Mouse (Mus musculus): ENCODE results near the gene Pttg1ip. TPM values are rescaled to one million over a fixed set of nuclear protein-coding genes. Genes with fewer than 3 reads are reported as not detected.

Pttg1ip gene
- polyA plus RNA-seq (2015; fragmentation: Nextera tagmentation; extraction: Ambion mirVana), result 68.6 and 72.0 TPM in 2 replicates

DNA sequence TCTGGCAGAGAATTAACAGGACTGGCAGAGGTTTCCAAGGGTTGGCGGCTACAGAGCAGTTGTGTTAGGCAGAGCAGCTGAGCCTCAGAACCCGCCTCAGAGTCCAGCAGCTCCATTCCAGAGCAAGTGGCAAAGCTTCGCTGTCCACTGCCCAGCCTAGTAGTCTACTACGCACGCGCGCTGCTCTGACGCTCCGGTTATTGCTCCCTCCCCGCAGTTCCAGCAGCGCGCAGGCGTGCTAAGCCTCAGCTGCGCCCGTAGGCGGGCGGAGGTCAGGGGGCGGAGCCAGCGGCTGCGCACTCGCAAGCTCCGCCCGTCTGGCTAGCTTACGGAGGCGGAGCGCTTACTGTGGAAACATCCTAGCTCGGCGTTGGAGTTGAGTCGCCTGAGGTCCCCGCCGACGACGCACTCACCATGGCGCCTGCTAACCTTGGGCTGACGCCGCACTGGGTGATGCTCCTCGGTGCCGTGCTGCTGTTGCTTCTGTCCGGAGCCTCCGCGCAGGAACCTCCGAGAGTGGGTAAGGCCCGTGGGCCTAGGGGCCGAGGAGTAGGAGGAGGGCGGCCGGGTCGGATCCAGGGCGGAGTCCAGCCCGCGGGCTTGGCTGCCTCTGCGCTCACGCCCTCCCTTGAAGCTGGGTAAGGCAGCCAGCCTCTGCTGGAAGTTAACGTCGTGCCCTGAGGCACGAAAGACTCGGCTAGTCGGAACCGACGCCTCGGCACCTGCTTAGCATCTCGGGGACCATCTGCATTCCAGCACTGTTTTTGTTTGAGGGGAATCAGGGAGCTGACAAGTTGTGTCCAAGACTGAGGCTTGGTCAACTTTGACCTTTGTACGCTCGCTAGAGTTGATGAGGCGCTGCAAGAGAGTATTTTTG, at the start of gene Pttg1ip:
Gene Pttg1ip (plus strand): TSS at position 313 of the 877 bp plus-strand sequence.
- Histone ChIP-seq H3K27ac (peak within 1 kb of the TSS; percentile 89), H3K4me3 (peak within 1 kb of the TSS; percentile 64), H3K36me3 (replicated peaks) (no peaks in the 10 kb centered on the region), H3K27me3 (replicated peaks) (no peaks in the 10 kb centered on the region), H3K4me2 (peak within 1 kb of the TSS; percentile 87), H3K9me3 (no peaks in the 10 kb centered on the region), H3K9ac (peak within 1 kb of the TSS; percentile 80), H3K4me1 (peaks cover 32% of the 10 kb centered on the region)
- peak; percentile 98 for ATAC-seq (replicated peaks)
- under 1% methylated on average over 63 of the region's 64 CpGs for WGBS

DNA sequence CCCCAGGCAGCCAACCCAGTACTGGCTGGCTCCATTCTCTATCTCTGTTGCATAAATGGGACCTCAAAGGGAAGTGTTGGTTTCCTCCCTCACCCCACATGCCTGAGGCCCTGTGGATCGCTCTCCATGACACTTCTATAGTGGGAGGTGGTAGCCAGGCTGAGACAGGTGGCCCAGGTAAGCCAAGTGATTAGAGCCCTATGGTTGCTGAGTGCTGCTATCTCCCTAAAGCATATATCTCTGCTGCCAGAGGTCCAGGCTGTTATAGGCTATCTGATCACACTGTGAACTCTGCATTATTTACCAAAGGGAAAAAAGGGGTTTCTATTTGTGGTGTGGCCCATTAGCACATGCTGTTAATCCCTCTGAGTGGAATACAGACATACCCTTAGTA, 49.5 kb upstream of the Pttg1ip start:
- no peak for ATAC-seq (replicated peaks)
- Histone ChIP-seq H3K4me3 (no peak overlapping the region), H3K4me1 (no peaks in the 10 kb centered on the region), H3K9ac (no peak overlapping the region), H3K4me2 (no peak overlapping the region), H3K27ac (no peak overlapping the region), H3K9me3 (no peaks in the 10 kb centered on the region), H3K27me3 (replicated peaks) (no peaks in the 10 kb centered on the region), H3K36me3 (replicated peaks) (no peaks in the 10 kb centered on the region)
- WGBS, result 81% methylated on average over 1 of the region's 1 CpGs

DNA sequence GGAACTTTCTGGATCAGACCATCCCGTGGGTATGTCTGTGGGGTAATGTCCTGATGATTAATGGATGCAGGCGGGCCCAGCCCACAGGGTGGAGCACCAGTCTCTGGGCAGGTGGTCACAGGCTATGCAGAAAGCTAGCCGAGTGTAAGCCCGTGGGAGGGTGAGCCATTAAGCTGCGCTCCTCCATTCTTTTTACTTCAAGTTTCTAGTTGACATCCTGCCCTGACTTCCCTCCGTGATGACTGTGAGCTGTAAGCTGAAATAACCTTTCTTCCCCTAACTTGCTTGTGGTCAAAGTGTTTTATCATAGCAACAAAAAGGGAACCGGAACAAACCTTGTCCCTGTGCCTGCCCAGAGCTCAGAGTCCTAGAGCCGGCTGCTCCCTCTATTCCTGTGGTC, 44.8 kb upstream of the Pttg1ip start:
- Histone ChIP-seq H3K27ac (no peak overlapping the region), H3K36me3 (replicated peaks) (no peaks in the 10 kb centered on the region), H3K4me1 (no peaks in the 10 kb centered on the region), H3K9ac (no peak overlapping the region), H3K4me2 (no peak overlapping the region), H3K27me3 (replicated peaks) (no peaks in the 10 kb centered on the region), H3K4me3 (no peak overlapping the region), H3K9me3 (no peaks in the 10 kb centered on the region)
- WGBS, result 84% methylated on average over 8 of the region's 8 CpGs
- no peak for ATAC-seq (replicated peaks)

DNA sequence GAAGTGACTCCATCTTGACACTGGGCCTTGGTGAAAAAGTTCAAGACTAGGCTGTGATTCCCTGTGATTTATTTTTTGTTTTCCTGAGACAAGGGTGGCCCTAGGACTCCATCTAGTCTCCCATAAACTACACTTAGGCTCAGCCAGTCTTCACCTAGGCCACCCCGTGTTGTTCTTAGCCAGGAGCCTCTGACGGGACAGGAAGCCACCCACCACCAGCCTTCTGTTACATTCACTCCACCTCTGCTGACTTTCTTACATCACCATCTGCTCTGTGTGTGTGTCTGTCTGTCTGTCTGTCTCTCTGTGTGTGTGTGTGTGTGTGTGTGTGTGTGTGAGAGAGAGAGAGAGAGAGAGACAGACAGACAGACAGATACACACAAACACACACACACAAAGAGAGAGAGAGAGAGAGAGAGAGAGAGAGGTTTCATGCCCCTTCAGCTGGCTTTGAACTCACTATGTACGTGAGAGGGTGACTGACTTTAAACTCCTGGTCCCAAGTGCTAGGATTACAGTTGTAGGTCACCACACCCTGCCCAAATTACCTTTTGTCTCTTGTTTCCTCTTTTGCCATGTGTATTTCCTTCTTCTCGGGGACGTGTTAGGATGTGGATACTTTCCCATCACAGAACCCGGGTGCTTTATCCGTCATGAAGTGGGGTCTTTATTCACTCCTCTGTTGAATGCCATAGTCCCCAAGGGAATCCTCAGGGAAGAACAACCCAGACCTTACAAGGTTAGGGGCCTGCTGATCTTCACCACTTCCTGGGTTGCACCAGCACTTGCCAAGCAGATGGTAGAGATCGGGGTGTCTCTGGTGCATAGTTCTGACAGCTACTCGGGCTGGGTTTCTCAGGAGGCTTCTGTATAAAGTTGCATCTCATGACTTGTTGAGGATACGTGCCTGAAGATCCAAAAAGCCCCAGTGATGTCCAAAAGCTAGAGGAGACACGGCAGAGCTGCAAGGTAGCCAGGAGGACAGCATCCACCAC, 44.0 kb upstream of the Pttg1ip start:
- WGBS, result 86% methylated on average over 11 of the region's 11 CpGs

DNA sequence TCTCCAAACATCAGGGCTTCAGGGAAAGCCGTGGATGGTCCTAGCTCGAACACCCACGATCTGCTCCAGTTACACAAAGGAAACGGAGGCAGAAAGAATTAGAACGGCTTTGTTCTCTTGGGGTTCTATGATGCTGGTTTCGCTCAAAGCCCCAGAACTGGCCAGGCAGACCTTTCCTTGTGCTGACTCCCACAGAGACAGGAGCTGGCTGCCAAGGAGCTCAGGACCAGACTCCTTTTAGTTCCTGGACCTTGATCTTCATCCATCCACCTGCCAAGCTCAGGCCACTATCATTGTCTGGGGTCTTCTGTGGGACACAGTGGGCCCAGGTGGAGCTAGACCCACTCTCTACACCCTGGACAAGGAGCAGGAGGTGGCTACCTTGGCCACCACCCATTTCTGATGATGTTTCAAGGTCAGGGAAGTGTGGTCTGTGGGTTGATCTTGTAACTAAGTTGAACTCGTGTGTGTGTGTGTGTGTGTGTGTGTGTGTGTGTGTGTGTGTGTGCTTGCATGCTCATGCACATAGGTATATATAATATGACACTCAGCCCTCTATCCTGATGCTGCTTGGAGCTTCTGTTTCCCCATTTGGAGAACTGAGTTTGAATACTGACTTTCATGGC, 42.1 kb upstream of the Pttg1ip start:
- Histone ChIP-seq H3K9me3 (no peaks in the 10 kb centered on the region), H3K4me2 (no peak overlapping the region), H3K9ac (no peak overlapping the region), H3K4me1 (no peaks in the 10 kb centered on the region), H3K27me3 (replicated peaks) (no peaks in the 10 kb centered on the region), H3K36me3 (replicated peaks) (no peaks in the 10 kb centered on the region), H3K27ac (no peak overlapping the region), H3K4me3 (no peak overlapping the region)
- ATAC-seq (replicated peaks), result no peak
- WGBS, result 77% methylated on average over 7 of the region's 7 CpGs

More for the DNA sequence above, 44.0 kb upstream of the Pttg1ip start:
- Histone ChIP-seq H3K4me1 (no peaks in the 10 kb centered on the region), H3K36me3 (replicated peaks) (no peaks in the 10 kb centered on the region), H3K27me3 (replicated peaks) (no peaks in the 10 kb centered on the region), H3K4me3 (no peak overlapping the region), H3K4me2 (no peak overlapping the region), H3K9me3 (no peaks in the 10 kb centered on the region), H3K9ac (no peak overlapping the region), H3K27ac (no peak overlapping the region)
- ATAC-seq (replicated peaks), result no peak

DNA sequence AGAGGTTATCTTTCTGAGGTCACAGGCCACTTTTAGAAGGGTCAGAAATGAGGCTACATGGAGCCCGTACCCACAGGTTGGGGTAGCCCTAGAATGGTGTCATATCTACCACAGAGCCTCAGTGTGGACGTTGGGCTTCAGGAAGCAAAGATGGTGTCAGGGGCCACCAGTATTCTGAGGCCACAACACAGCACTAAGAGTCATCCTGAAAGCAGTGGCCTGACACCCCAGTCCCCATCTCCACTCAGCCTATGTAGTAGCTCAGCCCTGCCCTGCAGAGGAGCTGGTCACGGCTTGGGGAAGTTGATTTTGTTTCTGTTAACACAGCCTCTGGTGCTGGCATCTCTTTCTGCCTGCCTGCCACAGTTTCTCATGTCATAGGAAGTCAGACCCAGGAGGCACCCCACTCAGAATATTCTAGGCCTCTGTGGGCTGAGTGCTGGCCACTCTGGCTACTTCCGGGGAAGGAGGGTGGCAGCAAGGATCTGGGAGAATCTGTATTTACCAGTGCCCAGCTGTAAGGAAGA, 40.9 kb upstream of the Pttg1ip start:
- H3K4me1 ChIP-seq, result no peaks in the 10 kb centered on the region
- no peaks in the 10 kb centered on the region for H3K36me3 ChIP-seq (replicated peaks)
- no peak overlapping the region for H3K9ac ChIP-seq
- H3K9me3 ChIP-seq, result no peaks in the 10 kb centered on the region
- no peak overlapping the region for H3K27ac ChIP-seq
- WGBS, result 87% methylated on average over 4 of the region's 4 CpGs
- no peaks in the 10 kb centered on the region for H3K27me3 ChIP-seq (replicated peaks)
- no peak overlapping the region for H3K4me2 ChIP-seq
- ATAC-seq (replicated peaks), result no peak
- no peak overlapping the region for H3K4me3 ChIP-seq

DNA sequence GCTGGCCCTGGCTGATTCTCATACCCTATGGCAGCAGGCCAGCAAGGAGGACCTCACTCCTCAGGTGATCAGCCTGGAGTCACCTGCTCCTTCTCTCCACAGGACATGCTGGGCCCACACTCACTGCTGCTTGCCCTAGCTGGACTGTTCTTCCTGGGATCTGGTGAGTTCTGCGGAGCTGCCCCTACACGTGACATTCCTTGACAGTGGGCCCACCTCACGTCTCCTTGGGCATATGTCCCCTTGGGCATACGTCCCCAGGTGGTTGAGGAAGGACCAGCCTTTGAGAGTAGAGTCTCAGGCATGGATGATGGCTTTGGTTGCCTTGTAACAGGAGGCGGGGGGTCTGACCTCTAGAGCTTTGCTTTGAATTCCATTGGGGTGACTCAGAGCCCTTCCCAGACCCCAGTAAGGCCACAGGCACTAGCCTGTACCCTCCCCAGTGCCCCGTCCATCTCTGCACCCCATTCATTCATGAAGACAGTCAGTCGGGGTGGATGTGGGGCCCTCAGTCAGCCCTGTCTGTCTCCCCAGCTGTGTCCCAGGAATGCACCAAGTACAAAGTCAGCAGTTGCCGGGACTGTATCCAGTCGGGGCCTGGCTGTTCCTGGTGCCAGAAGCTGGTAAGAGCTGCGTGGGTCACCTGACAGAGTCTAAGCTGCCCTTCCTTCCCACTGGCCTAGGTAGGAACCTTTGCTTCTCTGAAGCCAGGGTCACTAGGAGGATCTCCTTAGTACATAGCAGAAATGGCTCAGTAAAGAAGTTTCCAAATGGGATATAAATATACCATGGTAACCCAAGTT, 39.5 kb upstream of the Pttg1ip start:
- no peak overlapping the region for H3K4me2 ChIP-seq
- no peaks in the 10 kb centered on the region for H3K27me3 ChIP-seq (replicated peaks)
- no peaks in the 10 kb centered on the region for H3K9me3 ChIP-seq
- no peak overlapping the region for H3K27ac ChIP-seq
- H3K4me1 ChIP-seq, result no peaks in the 10 kb centered on the region
- no peak for ATAC-seq (replicated peaks)
- no peaks in the 10 kb centered on the region for H3K36me3 ChIP-seq (replicated peaks)
- WGBS, result 80% methylated on average over 10 of the region's 10 CpGs
- H3K9ac ChIP-seq, result no peak overlapping the region
- no peak overlapping the region for H3K4me3 ChIP-seq

DNA sequence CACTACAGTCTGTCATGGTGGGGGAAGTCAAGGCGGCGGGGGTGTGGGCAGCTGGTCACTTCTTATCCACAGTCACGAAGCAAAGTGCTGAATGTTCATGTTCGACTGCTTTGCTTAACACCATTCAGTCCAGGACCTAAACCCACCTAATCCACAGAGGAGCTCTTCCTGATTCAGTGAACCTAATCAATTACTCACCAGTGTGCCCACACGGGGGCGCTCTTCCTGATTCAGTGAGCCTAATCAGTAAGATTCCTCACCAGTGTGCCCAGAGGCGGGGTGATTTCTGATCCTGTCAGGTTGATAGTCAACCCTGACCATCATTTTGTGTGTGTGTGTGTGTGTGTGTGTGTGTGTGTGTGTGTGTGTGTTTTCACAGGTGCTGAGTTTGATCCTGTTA, 38.3 kb upstream of the Pttg1ip start:
- Histone ChIP-seq H3K9me3 (no peaks in the 10 kb centered on the region), H3K27ac (no peak overlapping the region), H3K36me3 (replicated peaks) (no peaks in the 10 kb centered on the region), H3K4me2 (no peak overlapping the region), H3K27me3 (replicated peaks) (no peaks in the 10 kb centered on the region), H3K4me1 (no peaks in the 10 kb centered on the region), H3K4me3 (no peak overlapping the region), H3K9ac (no peak overlapping the region)
- 37% methylated on average over 7 of the region's 7 CpGs for WGBS
- ATAC-seq (replicated peaks), result no peak

DNA sequence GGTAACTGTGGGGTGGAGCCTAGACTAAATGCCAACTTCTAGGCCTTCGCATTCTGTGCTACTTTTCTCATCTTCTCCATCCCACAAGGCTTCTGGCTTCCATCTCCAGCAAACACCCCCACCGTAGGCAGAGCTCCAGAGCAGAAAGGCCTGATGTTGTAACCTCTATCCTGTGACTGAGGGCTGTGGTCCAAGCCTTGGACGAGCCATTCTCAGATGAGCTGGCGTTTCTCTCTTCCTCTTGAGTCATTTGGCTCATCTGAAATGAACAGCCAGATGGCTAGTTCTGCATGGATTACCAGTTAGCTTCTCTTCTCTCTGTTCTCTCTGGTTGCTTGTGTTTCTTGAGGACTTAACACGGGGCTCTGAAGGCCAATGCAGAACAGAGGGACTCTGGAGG, 36.6 kb upstream of the Pttg1ip start:
- WGBS, result 85% methylated on average over 5 of the region's 5 CpGs
- Histone ChIP-seq H3K36me3 (replicated peaks) (no peaks in the 10 kb centered on the region), H3K4me1 (no peaks in the 10 kb centered on the region), H3K4me3 (no peak overlapping the region), H3K27ac (no peak overlapping the region), H3K4me2 (no peak overlapping the region), H3K9me3 (no peaks in the 10 kb centered on the region), H3K27me3 (replicated peaks) (no peaks in the 10 kb centered on the region), H3K9ac (no peak overlapping the region)
- ATAC-seq (replicated peaks), result no peak

DNA sequence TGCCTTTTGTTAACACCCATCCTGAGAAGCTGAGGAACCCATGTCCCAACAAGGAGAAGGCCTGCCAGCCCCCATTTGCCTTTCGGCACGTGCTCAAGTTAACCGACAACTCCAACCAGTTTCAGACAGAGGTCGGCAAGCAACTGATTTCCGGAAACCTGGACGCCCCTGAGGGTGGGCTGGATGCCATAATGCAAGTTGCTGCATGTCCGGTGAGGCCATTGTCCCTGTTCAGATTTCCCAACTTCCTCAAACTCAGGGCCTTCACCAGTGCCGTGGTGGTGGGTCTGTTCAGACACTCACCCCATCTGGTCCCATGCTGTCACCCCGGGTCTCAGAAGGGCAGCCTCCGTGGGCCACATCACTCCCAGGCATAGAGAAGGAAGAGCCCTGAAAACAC, 32.9 kb upstream of the Pttg1ip start:
- H3K9me3 ChIP-seq, result no peaks in the 10 kb centered on the region
- H3K4me3 ChIP-seq, result no peak overlapping the region
- H3K27me3 ChIP-seq (replicated peaks), result no peaks in the 10 kb centered on the region
- H3K36me3 ChIP-seq (replicated peaks), result no peaks in the 10 kb centered on the region
- WGBS, result 91% methylated on average over 10 of the region's 10 CpGs
- no peak overlapping the region for H3K9ac ChIP-seq
- H3K27ac ChIP-seq, result no peak overlapping the region
- no peak for ATAC-seq (replicated peaks)
- H3K4me1 ChIP-seq, result no peaks in the 10 kb centered on the region
- no peak overlapping the region for H3K4me2 ChIP-seq

DNA sequence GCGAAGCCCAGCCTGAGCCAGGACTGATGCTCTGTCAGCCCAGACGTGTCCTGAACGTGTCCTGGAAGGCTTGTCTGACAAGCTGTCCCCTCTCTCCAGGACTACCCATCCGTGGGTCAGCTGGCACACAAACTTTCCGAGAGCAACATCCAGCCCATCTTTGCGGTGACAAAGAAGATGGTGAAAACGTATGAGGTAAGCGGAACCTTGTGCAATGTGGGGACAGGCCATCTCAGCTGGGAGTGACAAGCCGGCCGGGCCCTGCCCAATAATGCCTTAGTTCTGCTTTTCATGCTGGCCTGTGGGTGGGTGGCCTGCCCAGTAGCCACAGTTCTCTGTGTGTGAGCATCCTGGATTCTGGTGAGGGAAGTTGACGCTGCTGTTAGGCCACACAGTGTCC, 30.6 kb upstream of the Pttg1ip start:
- Histone ChIP-seq H3K27ac (no peak overlapping the region), H3K36me3 (replicated peaks) (no peaks in the 10 kb centered on the region), H3K9me3 (no peaks in the 10 kb centered on the region), H3K4me1 (no peaks in the 10 kb centered on the region), H3K27me3 (replicated peaks) (no peaks in the 10 kb centered on the region), H3K4me3 (no peak overlapping the region), H3K4me2 (no peak overlapping the region), H3K9ac (no peak overlapping the region)
- no peak for ATAC-seq (replicated peaks)
- 63% methylated on average over 11 of the region's 11 CpGs for WGBS
